8 mouse cellular contexts compared by ENCODE assay signal in genomic region chr4:116123602-116124519, GRCm38 (mm10). TPM values are rescaled to one million over a fixed set of nuclear protein-coding genes. Genes with fewer than 3 reads are reported as not detected.
A peak's percentile ranks its signal among the peaks of the same experiment; 100 is the strongest.
DNase-seq lines count a peak whose midpoint lies in the region; ATAC-seq and TF ChIP-seq lines count a peak whose summit lies in the region.

Gene Rad54l (minus strand): TSS chr4:116123690.
Gene Pomgnt1 (plus strand): TSS chr4:116123840.

- 0 out of 2 replicates have a peak, but pooled peaks have one; percentile 23 for TF ChIP-seq EP300 in ES-Bruce4 (IDR thresholded peaks at IDR 0.05; ENCODE audit: insufficient read depth, low read depth, low read length)
- no peak for TF ChIP-seq EP300 in liver, postnatal 0 days (IDR thresholded peaks at IDR 0.05; ENCODE audit: low read depth)

- TF ChIP-seq POLR2A in ES-Bruce4 (IDR thresholded peaks at IDR 0.05; ENCODE audit: insufficient read depth, low read length) = peak; percentile 94

- peak within 1 kb of the TSS; percentile 77 for H3K4me2 ChIP-seq in forebrain, embryonic 11.5 days (ENCODE audit: low read depth, low read length, severe bottlenecking)
- peak within 1 kb of the TSS; percentile 82 for H3K4me2 ChIP-seq in heart, embryonic 16.5 days (ENCODE audit: low read depth, low read length)
- H3K4me2 ChIP-seq in liver, postnatal 0 days (ENCODE audit: low read depth, low read length) = peak within 1 kb of the TSS; percentile 80
- H3K4me2 ChIP-seq in neural tube, embryonic 13.5 days = peak within 1 kb of the TSS; percentile 78

- no peaks in the 10 kb centered on the region for H3K9me3 ChIP-seq in ES-Bruce4 (replicated peaks; ENCODE audit: control insufficient read depth, insufficient read depth, low read length, poor library complexity, severe bottlenecking)
- H3K9me3 ChIP-seq in forebrain, embryonic 11.5 days (ENCODE audit: control insufficient read depth, low read length) = no peaks in the 10 kb centered on the region
- H3K9me3 ChIP-seq in heart, embryonic 16.5 days (replicated peaks; ENCODE audit: control insufficient read depth, low read length) = no peaks in the 10 kb centered on the region
- no peaks in the 10 kb centered on the region for H3K9me3 ChIP-seq in liver, postnatal 0 days (ENCODE audit: low read length)
- no peaks in the 10 kb centered on the region for H3K9me3 ChIP-seq in neural tube, embryonic 13.5 days

- ATAC-seq in forebrain, embryonic 11.5 days (replicated peaks; ENCODE audit: low FRiP score) = peak; percentile 99
- ATAC-seq in heart, embryonic 16.5 days (replicated peaks; ENCODE audit: extremely low read depth, insufficient read depth, low FRiP score) = peak; percentile 98
- peak; percentile 98 for ATAC-seq in liver, postnatal 0 days
- peak; percentile 98 for ATAC-seq in neural tube, embryonic 13.5 days (ENCODE audit: low read depth)

- WGBS in forebrain, embryonic 11.5 days = 4% methylated on average over 24 of the region's 24 CpGs
- WGBS in heart, embryonic 16.5 days = 5% methylated on average over 24 of the region's 24 CpGs
- 5% methylated on average over 24 of the region's 24 CpGs for WGBS in liver, postnatal 0 days (ENCODE audit: insufficient replicate concordance)
- 6% methylated on average over 24 of the region's 24 CpGs for WGBS in neural tube, embryonic 13.5 days

- H3K27me3 ChIP-seq in ES-Bruce4 (ENCODE audit: control insufficient read depth, insufficient read depth, low read length, poor library complexity, severe bottlenecking) = no peaks in the 10 kb centered on the region
- H3K27me3 ChIP-seq in forebrain, embryonic 11.5 days (ENCODE audit: control insufficient read depth, insufficient read depth, low read length) = no peaks in the 10 kb centered on the region
- no peaks in the 10 kb centered on the region for H3K27me3 ChIP-seq in heart, embryonic 16.5 days (ENCODE audit: control insufficient read depth, insufficient read depth, low read length)
- no peaks in the 10 kb centered on the region for H3K27me3 ChIP-seq in liver, postnatal 0 days (ENCODE audit: insufficient read depth, low read length)
- no peaks in the 10 kb centered on the region for H3K27me3 ChIP-seq in neural tube, embryonic 13.5 days

- H3K4me3 ChIP-seq in ES-Bruce4 (ENCODE audit: low read depth, low read length) = peak within 1 kb of the TSS; percentile 96
- peak within 1 kb of the TSS; percentile 64 for H3K4me3 ChIP-seq in forebrain, embryonic 11.5 days (ENCODE audit: low read depth, low read length)
- peak within 1 kb of the TSS; percentile 78 for H3K4me3 ChIP-seq in heart, embryonic 16.5 days (ENCODE audit: low read length)
- H3K4me3 ChIP-seq in liver, postnatal 0 days (ENCODE audit: low read depth, low read length) = peak within 1 kb of the TSS; percentile 80
- peak within 1 kb of the TSS; percentile 62 for H3K4me3 ChIP-seq in neural tube, embryonic 13.5 days

- H3K27ac ChIP-seq in ES-Bruce4 (ENCODE audit: insufficient read depth, low read length) = peak within 1 kb of the TSS; percentile 60
- no peak within 1 kb of the TSS; the same call in 1 of the 2 replicates for H3K27ac ChIP-seq in forebrain, embryonic 11.5 days (ENCODE audit: low read depth, low read length)
- peak within 1 kb of the TSS; percentile 80 for H3K27ac ChIP-seq in heart, embryonic 16.5 days (ENCODE audit: low read length)
- H3K27ac ChIP-seq in liver, postnatal 0 days (ENCODE audit: low read depth) = peak within 1 kb of the TSS; percentile 71
- H3K27ac ChIP-seq in neural tube, embryonic 13.5 days (replicated peaks) = peak within 1 kb of the TSS; percentile 54; the same call in 1 of the 2 replicates

- no peaks in the 10 kb centered on the region for H3K4me1 ChIP-seq in ES-Bruce4 (ENCODE audit: control insufficient read depth, insufficient read depth, low read length)
- peaks cover 2% of the 10 kb centered on the region; the same call in 1 of the 2 replicates for H3K4me1 ChIP-seq in forebrain, embryonic 11.5 days (replicated peaks; ENCODE audit: control insufficient read depth, insufficient read depth, low read length)
- H3K4me1 ChIP-seq in heart, embryonic 16.5 days (ENCODE audit: control insufficient read depth, insufficient read depth, low read length) = peaks cover 15% of the 10 kb centered on the region
- H3K4me1 ChIP-seq in liver, postnatal 0 days (ENCODE audit: insufficient read depth) = peaks cover 23% of the 10 kb centered on the region; the same call in 1 of the 2 replicates
- H3K4me1 ChIP-seq in neural tube, embryonic 13.5 days (replicated peaks) = peaks cover 21% of the 10 kb centered on the region

- peaks cover under 1% of the 10 kb centered on the region; the same call in 1 of the 2 replicates for H3K36me3 ChIP-seq in ES-Bruce4 (ENCODE audit: control insufficient read depth, insufficient read depth, low read length, poor library complexity, severe bottlenecking)
- peaks cover 5% of the 10 kb centered on the region; the same call in 1 of the 2 replicates for H3K36me3 ChIP-seq in forebrain, embryonic 11.5 days (ENCODE audit: control insufficient read depth, insufficient read depth, low read length)
- no peaks in the 10 kb centered on the region for H3K36me3 ChIP-seq in heart, embryonic 16.5 days (ENCODE audit: control insufficient read depth, insufficient read depth)
- H3K36me3 ChIP-seq in liver, postnatal 0 days (replicated peaks; ENCODE audit: insufficient read depth, low read length) = no peaks in the 10 kb centered on the region
- H3K36me3 ChIP-seq in neural tube, embryonic 13.5 days = no peaks in the 10 kb centered on the region

- TF ChIP-seq CTCF in ES-Bruce4 (IDR thresholded peaks at IDR 0.05; ENCODE audit: low read depth, low read length) = no peak
- TF ChIP-seq CTCF in liver, postnatal 0 days (IDR thresholded peaks at IDR 0.05; ENCODE audit: low read depth) = peak; percentile 36

- peak within 1 kb of the TSS; percentile 84 for H3K9ac ChIP-seq in ES-Bruce4 (ENCODE audit: low read depth, poor library complexity, severe bottlenecking)
- peak within 1 kb of the TSS; percentile 62 for H3K9ac ChIP-seq in forebrain, embryonic 11.5 days (ENCODE audit: low read length)
- peak within 1 kb of the TSS; percentile 80 for H3K9ac ChIP-seq in heart, embryonic 16.5 days (ENCODE audit: low read length)
- peak within 1 kb of the TSS; percentile 77 for H3K9ac ChIP-seq in liver, postnatal 0 days (replicated peaks)
- peak within 1 kb of the TSS; percentile 72 for H3K9ac ChIP-seq in neural tube, embryonic 13.5 days

- peak; percentile 92 for DNase-seq in c-Kit-positive CD71-positive TER-119-negative erythroid progenitor cells, embryonic 14.5 days (ENCODE audit: low read depth)
- peak; percentile 94 for DNase-seq in forebrain, embryonic 11.5 days (ENCODE audit: low spot score)
- DNase-seq in kidney, postnatal 25 days = peak; percentile 87 to 93
- peak; percentile 87 for DNase-seq in liver, postnatal 0 days
- DNase-seq in telencephalon, adult 2 months (ENCODE audit: low read depth, low spot score) = peak; percentile 82

RNA-seq across cellular contexts. Expression of gene Rad54l, which starts in this region (rescaled TPM):
- 41.1 and 51.9 TPM in 2 replicates for polyA plus RNA-seq in ES-Bruce4 (2011; ENCODE audit: insufficient read depth, insufficient read length, low read depth, missing spikeins)
- polyA plus RNA-seq in forebrain, embryonic 11.5 days (2014; fragmentation: Nextera tagmentation; extraction: Ambion mirVana) = 79.1 and 79.2 TPM in 2 replicates
- 18.5 and 20.2 TPM in 2 replicates for polyA plus RNA-seq in heart, embryonic 16.5 days (2015; fragmentation: Nextera tagmentation; extraction: Ambion mirVana)
- 7.3 and 10.3 TPM in 2 replicates for polyA plus RNA-seq in liver, postnatal 0 days (2015; fragmentation: Nextera tagmentation; extraction: Ambion mirVana)
- polyA plus RNA-seq in neural tube, embryonic 13.5 days (2015; fragmentation: Nextera tagmentation; extraction: Ambion mirVana) = 7.7 and 9.2 TPM in 2 replicates

RNA-seq across cellular contexts. Expression of gene Pomgnt1, which starts in this region (rescaled TPM):
- 33.6 and 39.1 TPM in 2 replicates for polyA plus RNA-seq in ES-Bruce4 (2011; ENCODE audit: insufficient read depth, insufficient read length, low read depth, missing spikeins)
- polyA plus RNA-seq in forebrain, embryonic 11.5 days (2014; fragmentation: Nextera tagmentation; extraction: Ambion mirVana) = 54.9 and 58.8 TPM in 2 replicates
- 60.2 and 68.8 TPM in 2 replicates for polyA plus RNA-seq in heart, embryonic 16.5 days (2015; fragmentation: Nextera tagmentation; extraction: Ambion mirVana)
- 8.8 and 9.2 TPM in 2 replicates for polyA plus RNA-seq in liver, postnatal 0 days (2015; fragmentation: Nextera tagmentation; extraction: Ambion mirVana)
- polyA plus RNA-seq in neural tube, embryonic 13.5 days (2015; fragmentation: Nextera tagmentation; extraction: Ambion mirVana) = 58.9 and 59.9 TPM in 2 replicates
